Mouse (Mus musculus): ENCODE results near the gene Kmt5a.
"Not testable (repeated sequence)": the region's sequence is repeated elsewhere in the genome, so short reads cannot be mapped to it uniquely, and the experiment has no call there.

Kmt5a gene

GRCm38 (mm10) chr5:124482436-124482965 lies 42.8 kb downstream of the Kmt5a start:
- no peak for DNase-seq (ENCODE audit: low read depth, low spot score)

GRCm38 (mm10) chr5:124482966-124483654 lies 43.4 kb downstream of the Kmt5a start, which contains the start of gene Snrnp35:
Gene Snrnp35, plus strand, starts transcription at chr5:124483134.
- DNase-seq (ENCODE audit: low read depth, low spot score) = peak; percentile 78

- DNase-seq (ENCODE audit: low read depth, low spot score) = no peak
Measured at GRCm38 (mm10) chr5:124483655-124484396, 44.1 kb downstream of the Kmt5a start.

GRCm38 (mm10) chr5:124485654-124486053 lies 45.9 kb downstream of the Kmt5a start:
- DNase-seq (ENCODE audit: low read depth, low spot score) = no peak

- no peak for DNase-seq (ENCODE audit: low read depth, low spot score)
Measured at GRCm38 (mm10) chr5:124488885-124489284, 49.2 kb downstream of the Kmt5a start.

GRCm38 (mm10) chr5:124491732-124492131 lies 52.0 kb downstream of the Kmt5a start:
- no peak for DNase-seq (ENCODE audit: low read depth, low spot score)

- no peak for DNase-seq (ENCODE audit: low read depth, low spot score)
Measured at GRCm38 (mm10) chr5:124492618-124493017, 52.9 kb downstream of the Kmt5a start.

GRCm38 (mm10) chr5:124493455-124493854 lies 53.7 kb downstream of the Kmt5a start:
- DNase-seq (ENCODE audit: low read depth, low spot score) = no peak

- no peak for DNase-seq (ENCODE audit: low read depth, low spot score)
Measured at GRCm38 (mm10) chr5:124495547-124495946, 55.8 kb downstream of the Kmt5a start.

GRCm38 (mm10) chr5:124496614-124497514 lies 57.1 kb downstream of the Kmt5a start:
- DNase-seq (ENCODE audit: low read depth, low spot score) = no peak

- no peak for DNase-seq (ENCODE audit: low read depth, low spot score)
Measured at GRCm38 (mm10) chr5:124498221-124498876, 58.6 kb downstream of the Kmt5a start.

- DNase-seq (ENCODE audit: low read depth, low spot score) = no peak
Measured at GRCm38 (mm10) chr5:124499001-124499400, 59.3 kb downstream of the Kmt5a start.

GRCm38 (mm10) chr5:124500037-124500436 lies 60.3 kb downstream of the Kmt5a start:
- not testable (repeated sequence) for DNase-seq (ENCODE audit: low read depth, low spot score)

GRCm38 (mm10) chr5:124500573-124500972 lies 60.8 kb downstream of the Kmt5a start:
- no peak for DNase-seq (ENCODE audit: low read depth, low spot score)

GRCm38 (mm10) chr5:124501541-124501940 lies 61.8 kb downstream of the Kmt5a start:
- DNase-seq (ENCODE audit: low read depth, low spot score) = no peak

- DNase-seq (ENCODE audit: low read depth, low spot score) = no peak
Measured at GRCm38 (mm10) chr5:124503742-124504141, 64.0 kb downstream of the Kmt5a start.

GRCm38 (mm10) chr5:124505235-124505634 lies 65.5 kb downstream of the Kmt5a start:
- no peak for DNase-seq (ENCODE audit: low read depth, low spot score)

GRCm38 (mm10) chr5:124506731-124507359 lies 67.1 kb downstream of the Kmt5a start:
- DNase-seq (ENCODE audit: low read depth, low spot score) = no peak

- DNase-seq (ENCODE audit: low read depth, low spot score) = no peak
Measured at GRCm38 (mm10) chr5:124509200-124509599, 69.5 kb downstream of the Kmt5a start.

GRCm38 (mm10) chr5:124509742-124510237 lies 70.1 kb downstream of the Kmt5a start:
- no peak for DNase-seq (ENCODE audit: low read depth, low spot score)
